Mouse (Mus musculus) CH12.LX (cell line): Measurements from ENCODE around the gene Tbccd1.

Experiments
- KAT2A ChIP-seq: IDR thresholded peaks from 2 replicates; pipeline ENCODE4 v1.6.1; 2012; ENCODE audit warnings: low read length, improper control_type of control experiment, inconsistent platforms; ENCODE audit not compliant: insufficient replicate concordance
- ZKSCAN1 ChIP-seq: IDR thresholded peaks from 2 replicates; pipeline ENCODE4 v1.6.1; 2012; ENCODE audit warnings: low read depth, inconsistent platforms, low read length, improper control_type of control experiment, borderline replicate concordance

DNA sequence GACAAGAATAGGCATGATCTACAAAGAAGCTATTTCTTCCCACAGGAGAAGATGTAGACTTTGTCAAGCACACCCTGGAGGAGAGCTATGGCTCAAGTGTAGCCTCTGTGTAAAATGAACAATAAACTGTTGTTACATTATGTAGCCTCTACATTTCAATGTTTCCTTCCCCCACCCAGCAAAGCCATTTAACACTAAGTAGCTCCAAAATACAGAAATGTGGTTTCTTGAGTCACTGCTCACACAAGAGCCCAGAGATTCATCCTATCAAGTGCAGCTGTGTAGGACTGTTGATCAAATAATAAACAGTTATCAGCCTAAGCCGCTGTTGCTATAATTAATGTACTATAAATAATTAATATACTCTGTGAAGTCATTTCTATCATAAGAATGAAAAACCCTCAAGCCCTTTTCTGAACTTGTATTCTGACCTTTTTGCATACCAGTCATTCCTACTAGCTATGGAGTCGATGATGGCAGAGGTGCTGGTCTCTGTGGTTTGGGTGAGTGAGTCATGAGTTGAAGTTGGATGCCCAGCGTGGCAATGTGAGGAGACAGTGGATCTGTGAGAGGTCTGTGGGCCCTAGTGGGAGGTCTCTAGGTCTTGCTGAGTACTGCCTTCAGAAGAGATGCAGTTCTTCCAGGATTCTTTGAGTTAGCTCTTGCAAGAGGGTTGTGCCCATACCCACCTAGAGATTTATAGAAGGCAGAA lies 18.2 kb downstream of the Tbccd1 start:
- TF ChIP-seq KAT2A: no peak
- TF ChIP-seq ZKSCAN1: no peak
